Mouse (Mus musculus): ENCODE results near the gene Abca3. TPM values are rescaled to one million over a fixed set of nuclear protein-coding genes. Genes with fewer than 3 reads are reported as not detected.
"Not testable (repeated sequence)": the region's sequence is repeated elsewhere in the genome, so short reads cannot be mapped to it uniquely, and the experiment has no call there.

Abca3 gene
- polyA plus RNA-seq, 1 experiment from 2014 or later, result 4.8 TPM

DNA sequence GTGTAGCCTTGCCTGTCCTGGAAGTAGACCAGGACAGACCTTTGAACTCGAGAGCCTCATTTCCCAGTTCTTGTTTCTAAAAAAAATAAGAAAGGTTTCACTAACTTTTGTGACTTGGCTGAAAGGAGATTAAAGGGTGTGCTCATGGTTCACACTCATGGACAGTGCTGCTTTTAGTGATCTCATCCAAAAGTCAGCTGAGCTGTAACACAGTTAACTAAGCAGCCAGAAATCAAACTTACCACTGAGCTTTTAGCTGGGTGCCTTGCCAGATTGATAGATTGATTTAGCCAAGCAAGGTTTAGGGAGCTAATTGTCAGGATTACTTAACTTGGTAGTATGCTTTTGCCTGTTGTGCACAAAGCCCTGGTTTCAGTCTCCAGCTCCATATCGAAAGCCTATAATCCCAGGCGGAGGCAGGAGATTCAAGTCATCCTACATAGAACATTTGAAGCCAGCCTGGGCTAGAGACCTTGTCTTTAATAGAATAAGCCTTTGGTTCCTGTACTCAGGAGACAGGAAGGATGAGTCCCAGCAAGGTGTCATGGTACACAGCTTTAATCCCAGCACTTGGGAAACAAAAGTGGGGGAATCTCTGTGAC, 64.4 kb downstream of the Abca3 start:
- 92% methylated on average over 3 of the region's 3 CpGs for WGBS
- Histone ChIP-seq H3K27ac (no peak overlapping the region), H3K4me2 (peak overlapping the region; percentile 96), H3K27me3 (no peaks in the 10 kb centered on the region), H3K4me1 (replicated peaks) (peaks cover 24% of the 10 kb centered on the region), H3K36me3 (peaks cover 54% of the 10 kb centered on the region), H3K9me3 (no peaks in the 10 kb centered on the region), H3K9ac (replicated peaks) (peak overlapping the region; percentile 93), H3K4me3 (replicated peaks) (peak overlapping the region; percentile 88)
- ATAC-seq (ENCODE audit: insufficient number of reproducible peaks, insufficient read depth, low FRiP score, low TSS enrichment, low read depth), result no peak

- no peak overlapping the region for H3K4me2 ChIP-seq
- WGBS, result 94% methylated on average over 4 of the region's 4 CpGs
- no peak overlapping the region for H3K4me3 ChIP-seq (replicated peaks)
- no peak for ATAC-seq (ENCODE audit: insufficient number of reproducible peaks, insufficient read depth, low FRiP score, low TSS enrichment, low read depth)
- no peaks in the 10 kb centered on the region for H3K9me3 ChIP-seq
- H3K27me3 ChIP-seq, result no peaks in the 10 kb centered on the region
- H3K27ac ChIP-seq, result no peak overlapping the region
- H3K36me3 ChIP-seq, result peaks cover 73% of the 10 kb centered on the region
- peaks cover 4% of the 10 kb centered on the region for H3K4me1 ChIP-seq (replicated peaks)
- no peak overlapping the region for H3K9ac ChIP-seq (replicated peaks)
Observed at GRCm38 (mm10) chr17:24423114-24423513, 71.4 kb downstream of the Abca3 start.

- Histone ChIP-seq H3K4me3 (replicated peaks) (no peak overlapping the region), H3K4me1 (replicated peaks) (peaks cover 8% of the 10 kb centered on the region), H3K4me2 (no peak overlapping the region), H3K36me3 (peaks cover 59% of the 10 kb centered on the region), H3K27ac (no peak overlapping the region), H3K27me3 (no peaks in the 10 kb centered on the region), H3K9ac (replicated peaks) (no peak overlapping the region), H3K9me3 (no peaks in the 10 kb centered on the region)
- ATAC-seq (ENCODE audit: insufficient number of reproducible peaks, insufficient read depth, low FRiP score, low TSS enrichment, low read depth), result no peak
- 95% methylated on average over 5 of the region's 5 CpGs for WGBS
Observed at GRCm38 (mm10) chr17:24424489-24424888, 72.7 kb downstream of the Abca3 start.

DNA sequence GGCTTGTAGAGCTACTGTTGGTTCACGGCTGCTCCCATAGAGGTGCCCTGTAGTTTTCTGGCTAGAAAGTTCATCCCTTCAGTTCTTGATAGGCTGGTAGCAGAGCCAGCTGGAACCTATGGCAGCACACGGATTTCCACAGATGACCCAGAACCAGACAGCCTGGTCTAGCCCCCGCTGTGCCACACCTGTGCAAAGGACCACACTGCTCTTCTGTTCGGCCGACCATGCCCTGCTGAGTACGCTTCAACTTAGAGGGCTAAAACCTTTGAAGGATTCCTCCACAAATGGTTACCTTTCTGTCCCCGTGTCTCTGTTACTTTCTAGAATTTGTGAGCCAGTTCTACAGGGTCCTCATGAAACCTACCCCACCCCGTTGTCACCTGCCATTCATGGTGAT, 73.6 kb downstream of the Abca3 start:
- not testable (repeated sequence) for H3K27ac ChIP-seq; H3K4me2 ChIP-seq; H3K27me3 ChIP-seq; H3K9me3 ChIP-seq; H3K9ac ChIP-seq (replicated peaks); H3K4me3 ChIP-seq (replicated peaks); ATAC-seq (ENCODE audit: insufficient number of reproducible peaks, insufficient read depth, low FRiP score, low TSS enrichment, low read depth)
- Histone ChIP-seq H3K36me3 (peaks cover 50% of the 10 kb centered on the region), H3K4me1 (replicated peaks) (peaks cover 13% of the 10 kb centered on the region)
- WGBS, result 94% methylated on average over 6 of the region's 8 CpGs

GRCm38 (mm10) chr17:24425905-24426304, 74.2 kb downstream of the Abca3 start:
- WGBS, result 88% methylated on average over 7 of the region's 7 CpGs
- H3K27ac ChIP-seq, result peak overlapping the region; percentile 98
- H3K36me3 ChIP-seq, result peaks cover 45% of the 10 kb centered on the region
- H3K4me3 ChIP-seq (replicated peaks), result no peak overlapping the region
- no peaks in the 10 kb centered on the region for H3K9me3 ChIP-seq
- peaks cover 19% of the 10 kb centered on the region for H3K4me1 ChIP-seq (replicated peaks)
- no peak overlapping the region for H3K4me2 ChIP-seq
- no peaks in the 10 kb centered on the region for H3K27me3 ChIP-seq
- ATAC-seq (ENCODE audit: insufficient number of reproducible peaks, insufficient read depth, low FRiP score, low TSS enrichment, low read depth), result no peak
- H3K9ac ChIP-seq (replicated peaks), result no peak overlapping the region

GRCm38 (mm10) chr17:24426471-24427169, 74.9 kb downstream of the Abca3 start, which contains the start of gene Eci1:
Eci1 (plus strand) TSS chr17:24426641.
- peaks cover 38% of the 10 kb centered on the region for H3K36me3 ChIP-seq

GRCm38 (mm10) chr17:24427170-24427557, 75.4 kb downstream of the Abca3 start:
- ATAC-seq (ENCODE audit: insufficient number of reproducible peaks, insufficient read depth, low FRiP score, low TSS enrichment, low read depth), result no peak
- Histone ChIP-seq H3K27ac (peak overlapping the region; percentile 98), H3K9ac (replicated peaks) (peak overlapping the region; percentile 93)

More at GRCm38 (mm10) chr17:24426471-24427169, 74.9 kb downstream of the Abca3 start, which contains the start of gene Eci1:
- H3K9ac ChIP-seq (replicated peaks), result peak within 1 kb of the TSS; percentile 93
- H3K4me1 ChIP-seq (replicated peaks), result peaks cover 20% of the 10 kb centered on the region
- peak within 1 kb of the TSS; percentile 71 for H3K4me3 ChIP-seq (replicated peaks)
- H3K27ac ChIP-seq, result peak within 1 kb of the TSS; percentile 98
- H3K4me2 ChIP-seq, result peak within 1 kb of the TSS; percentile 65
- WGBS, result under 1% methylated on average over 48 of the region's 48 CpGs
- ATAC-seq (ENCODE audit: insufficient number of reproducible peaks, insufficient read depth, low FRiP score, low TSS enrichment, low read depth), result peak; percentile 94
- no peaks in the 10 kb centered on the region for H3K27me3 ChIP-seq
- H3K9me3 ChIP-seq, result no peaks in the 10 kb centered on the region

GRCm38 (mm10) chr17:24429201-24429983, 77.6 kb downstream of the Abca3 start:
- Histone ChIP-seq H3K27me3 (no peaks in the 10 kb centered on the region), H3K4me1 (replicated peaks) (peaks cover 20% of the 10 kb centered on the region), H3K4me3 (replicated peaks) (no peak overlapping the region), H3K9me3 (no peaks in the 10 kb centered on the region), H3K36me3 (peaks cover 27% of the 10 kb centered on the region), H3K9ac (replicated peaks) (no peak overlapping the region), H3K4me2 (no peak overlapping the region), H3K27ac (no peak overlapping the region)
- no peak for ATAC-seq (ENCODE audit: insufficient number of reproducible peaks, insufficient read depth, low FRiP score, low TSS enrichment, low read depth)
- WGBS, result 82% methylated on average over 14 of the region's 14 CpGs

More at GRCm38 (mm10) chr17:24427170-24427557, 75.4 kb downstream of the Abca3 start:
- H3K4me1 ChIP-seq (replicated peaks), result peaks cover 20% of the 10 kb centered on the region
- no peaks in the 10 kb centered on the region for H3K9me3 ChIP-seq
- peak overlapping the region; percentile 65 for H3K4me2 ChIP-seq
- no peaks in the 10 kb centered on the region for H3K27me3 ChIP-seq
- WGBS, result 7% methylated on average over 8 of the region's 8 CpGs
- peak overlapping the region; percentile 71 for H3K4me3 ChIP-seq (replicated peaks)
- H3K36me3 ChIP-seq, result peaks cover 32% of the 10 kb centered on the region

DNA sequence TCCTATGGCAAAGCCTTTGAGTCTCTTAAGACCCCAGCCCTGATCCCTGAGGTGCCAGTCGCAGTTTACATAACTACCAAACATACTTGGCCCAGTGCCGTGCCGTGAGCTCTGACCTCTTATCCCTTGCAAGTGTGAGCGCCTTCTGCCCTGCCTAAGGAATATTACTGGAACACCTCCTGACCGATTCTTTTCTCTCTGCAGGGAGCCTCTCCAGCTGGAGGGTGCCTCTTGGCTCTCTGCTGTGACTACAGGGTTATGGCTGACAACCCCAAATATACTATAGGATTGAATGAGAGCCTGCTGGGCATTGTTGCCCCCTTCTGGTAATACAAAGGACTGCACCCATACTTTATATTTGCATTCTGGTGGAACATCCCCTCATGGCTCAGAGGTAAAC, 85.3 kb downstream of the Abca3 start:
- 79% methylated on average over 5 of the region's 5 CpGs for whole genome bisulfite sequencing
- no peaks in the 10 kb centered on the region for H3K9me3 ChIP-seq
- no peak overlapping the region for H3K4me3 ChIP-seq (replicated peaks)
- H3K36me3 ChIP-seq, result peaks cover 92% of the 10 kb centered on the region
- H3K4me1 ChIP-seq (replicated peaks), result no peaks in the 10 kb centered on the region
- no peak overlapping the region for H3K9ac ChIP-seq (replicated peaks)
- H3K27me3 ChIP-seq, result no peaks in the 10 kb centered on the region
- no peak overlapping the region for H3K4me2 ChIP-seq
- no peak overlapping the region for H3K27ac ChIP-seq
- peak; percentile 67; the same call in 1 of the 2 replicates for ATAC-seq (ENCODE audit: insufficient number of reproducible peaks, insufficient read depth, low FRiP score, low TSS enrichment, low read depth)

DNA sequence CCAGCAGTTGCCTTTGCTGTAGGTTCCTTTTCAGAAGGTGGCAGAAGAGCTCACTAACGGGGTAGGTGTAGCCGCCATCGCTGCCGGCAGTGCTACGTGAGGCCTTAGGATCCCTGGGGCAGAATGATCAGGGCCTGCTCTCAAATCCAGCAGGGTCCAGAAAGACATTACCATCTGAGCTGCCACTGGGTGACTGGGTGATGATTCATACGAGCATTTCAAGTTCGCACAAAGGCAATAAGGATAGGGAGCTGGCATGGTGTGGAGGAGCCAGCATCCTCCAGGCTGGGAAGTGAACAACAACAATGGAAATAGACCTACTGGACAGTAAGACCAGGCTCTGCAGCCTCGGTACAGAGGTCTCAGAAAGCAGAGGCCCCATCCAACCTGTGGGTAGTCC, 88.6 kb downstream of the Abca3 start:
- Histone ChIP-seq H3K4me3 (replicated peaks) (no peak overlapping the region), H3K4me1 (replicated peaks) (no peaks in the 10 kb centered on the region), H3K9me3 (no peaks in the 10 kb centered on the region), H3K36me3 (peaks cover 97% of the 10 kb centered on the region), H3K4me2 (no peak overlapping the region), H3K9ac (replicated peaks) (no peak overlapping the region), H3K27ac (no peak overlapping the region), H3K27me3 (no peaks in the 10 kb centered on the region)
- WGBS, result 92% methylated on average over 8 of the region's 8 CpGs
- no peak for ATAC-seq (ENCODE audit: insufficient number of reproducible peaks, insufficient read depth, low FRiP score, low TSS enrichment, low read depth)

DNA sequence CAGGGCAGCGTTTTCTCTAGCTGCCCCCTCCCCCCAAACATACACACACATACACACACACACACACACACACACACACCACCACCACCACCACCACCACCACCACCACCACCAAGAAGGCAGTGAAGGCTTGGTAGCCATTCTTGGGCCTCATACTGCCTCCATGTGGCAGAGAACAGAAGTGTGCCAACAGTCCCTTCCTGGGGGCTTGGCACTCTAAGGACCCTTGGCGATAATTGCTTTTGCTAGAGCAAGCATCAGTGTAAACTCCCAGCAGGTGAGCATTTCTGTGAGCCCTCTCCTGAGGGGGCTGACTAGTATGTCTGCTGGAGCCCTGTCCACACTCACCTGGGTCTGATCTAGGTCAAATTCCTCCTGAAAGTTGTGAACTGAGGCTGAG, 89.4 kb downstream of the Abca3 start:
- Histone ChIP-seq H3K4me2 (no peak overlapping the region), H3K9ac (replicated peaks) (no peak overlapping the region), H3K4me3 (replicated peaks) (no peak overlapping the region), H3K9me3 (no peaks in the 10 kb centered on the region), H3K27ac (no peak overlapping the region), H3K4me1 (replicated peaks) (no peaks in the 10 kb centered on the region), H3K27me3 (no peaks in the 10 kb centered on the region), H3K36me3 (peaks cover 97% of the 10 kb centered on the region)
- 54% methylated on average over 2 of the region's 2 CpGs for WGBS
- ATAC-seq (ENCODE audit: insufficient number of reproducible peaks, insufficient read depth, low FRiP score, low TSS enrichment, low read depth), result no peak

All from limb, embryonic 12.5 days (tissue).